Mouse (Mus musculus) embryonic facial prominence, embryonic 13.5 days (tissue): ENCODE measurements at regions not wholly inside any gene's neighbourhood (a gene's known extent, or its start where the extent isn't known, plus 50 kb on each side); places are given as distances from the start of the nearest gene placed in this dataset.

Source experiments
- ATAC-seq: fragments of 200-750 bp; cut with Nextera tagmentation; 2 replicates; pipeline ENCODE4 v1.8.0; 2017; ENCODE audit warnings: low read depth; ENCODE audit not compliant: insufficient number of reproducible peaks, insufficient read depth, low FRiP score, low TSS enrichment
- H3K27ac ChIP-seq: fragments of 300-500 bp; sonication (generic); 2 replicates; pipeline ENCODE4 v1.5.1; 2015; ENCODE audit warnings: moderate library complexity, mild to moderate bottlenecking, inconsistent platforms
- H3K27me3 ChIP-seq: fragments of 300-500 bp; sonication (generic); 2 replicates; pipeline ENCODE4 v1.6.1; 2015; ENCODE audit warnings: mild to moderate bottlenecking, inconsistent platforms
- H3K36me3 ChIP-seq: fragments of 300-500 bp; sonication (generic); 2 replicates; pipeline ENCODE4 v1.6.1; 2015; ENCODE audit warnings: mild to moderate bottlenecking, inconsistent platforms
- H3K4me1 ChIP-seq: fragments of 300-500 bp; sonication (generic); 2 replicates; pipeline ENCODE4 v1.6.1; 2015; ENCODE audit warnings: inconsistent platforms
- H3K4me2 ChIP-seq: fragments of 300-500 bp; sonication (generic); 2 replicates; pipeline ENCODE4 v1.6.1; 2015; ENCODE audit warnings: moderate library complexity, mild to moderate bottlenecking, inconsistent platforms
- H3K4me3 ChIP-seq: fragments of 300-500 bp; sonication (generic); 2 replicates; pipeline ENCODE4 v1.5.1; 2015; ENCODE audit warnings: mild to moderate bottlenecking, inconsistent platforms
- H3K9ac ChIP-seq: fragments of 300-500 bp; sonication (generic); 2 replicates; pipeline ENCODE4 v1.6.1; 2015; ENCODE audit warnings: mild to moderate bottlenecking, inconsistent platforms
- H3K9me3 ChIP-seq: fragments of 300-500 bp; sonication (generic); 2 replicates; pipeline ENCODE4 v1.6.1; 2016; ENCODE audit warnings: inconsistent platforms
- WGBS: fragments of 180-500 bp; shearing (Covaris S2); methylation state at CpG from one replicate; pipeline ENCODE4 v1.1.7; 2015; ENCODE audit warnings: mixed read lengths; 5-methylcytosine and 5-hydroxymethylcytosine counted together

GRCm38 (mm10) chr1:120733683-120734082 is 131.5 kb downstream of the En1 start:
- Histone ChIP-seq H3K36me3 (no peaks in the 10 kb centered on the region), H3K9ac (no peak overlapping the region), H3K9me3 (no peaks in the 10 kb centered on the region), H3K4me3 (no peak overlapping the region), H3K4me1 (peaks cover 7% of the 10 kb centered on the region), H3K27me3 (0 out of 2 replicates have a peak, but pooled peaks cover 5% of the 10 kb centered on the region), H3K27ac (no peak overlapping the region), H3K4me2 (no peak overlapping the region)
- WGBS: 76% methylated on average over 5 of the region's 5 CpGs
- no peak; the same call in 1 of the 2 replicates for ATAC-seq

- no peak overlapping the region for H3K27ac ChIP-seq
- H3K4me1 ChIP-seq: peaks cover 7% of the 10 kb centered on the region
- H3K9me3 ChIP-seq: no peaks in the 10 kb centered on the region
- H3K27me3 ChIP-seq: 0 out of 2 replicates have a peak, but pooled peaks cover 5% of the 10 kb centered on the region
- H3K4me3 ChIP-seq: no peak overlapping the region
- no peak overlapping the region for H3K9ac ChIP-seq
- H3K36me3 ChIP-seq: no peaks in the 10 kb centered on the region
- ATAC-seq: no peak
- no peak overlapping the region for H3K4me2 ChIP-seq
Measured at GRCm38 (mm10) chr1:120734846-120735245, 132.6 kb downstream of the En1 start.

DNA sequence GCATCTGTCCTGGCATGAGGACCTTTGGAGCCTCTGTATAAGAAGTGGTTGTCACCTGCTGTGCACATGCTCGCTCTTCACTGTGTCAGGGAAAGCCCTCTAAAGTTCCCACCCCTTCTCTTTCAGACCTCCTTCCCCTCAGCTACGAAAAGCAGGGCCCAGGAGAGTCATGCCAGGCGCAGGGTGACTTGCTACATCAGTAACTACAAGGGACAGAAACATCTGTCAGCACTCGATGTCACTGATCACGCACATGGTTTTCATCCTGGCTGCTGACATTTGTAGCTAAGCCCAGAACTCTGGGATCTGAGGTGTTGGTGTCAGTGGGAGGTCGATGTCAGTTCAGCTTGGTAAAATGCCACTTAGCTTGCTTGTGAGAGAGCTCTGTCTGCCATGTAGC is 137.3 kb downstream of the En1 start:
- Histone ChIP-seq H3K9me3 (no peaks in the 10 kb centered on the region), H3K4me3 (no peak overlapping the region), H3K27me3 (0 out of 2 replicates have a peak, but pooled peaks cover 9% of the 10 kb centered on the region), H3K9ac (no peak overlapping the region), H3K4me1 (peaks cover 14% of the 10 kb centered on the region), H3K36me3 (no peaks in the 10 kb centered on the region), H3K27ac (no peak overlapping the region), H3K4me2 (no peak overlapping the region)
- WGBS: 38% methylated on average over 6 of the region's 6 CpGs
- no peak for ATAC-seq

- Histone ChIP-seq H3K36me3 (no peaks in the 10 kb centered on the region), H3K4me3 (no peak overlapping the region), H3K4me2 (no peak overlapping the region), H3K27me3 (0 out of 2 replicates have a peak, but pooled peaks cover 7% of the 10 kb centered on the region), H3K4me1 (peaks cover 10% of the 10 kb centered on the region), H3K9me3 (no peaks in the 10 kb centered on the region), H3K27ac (no peak overlapping the region), H3K9ac (no peak overlapping the region)
- no peak for ATAC-seq
- WGBS: 45% methylated on average over 16 of the region's 16 CpGs
Measured at GRCm38 (mm10) chr1:120741091-120741740, 139.0 kb downstream of the En1 start.

GRCm38 (mm10) chr1:120748963-120749362 is 146.7 kb downstream of the En1 start:
- H3K9me3 ChIP-seq: no peaks in the 10 kb centered on the region
- H3K27me3 ChIP-seq: no peaks in the 10 kb centered on the region
- no peak overlapping the region for H3K4me2 ChIP-seq
- no peak for ATAC-seq
- peaks cover 8% of the 10 kb centered on the region; the same call in 1 of the 2 replicates for H3K4me1 ChIP-seq
- H3K36me3 ChIP-seq: no peaks in the 10 kb centered on the region
- no peak overlapping the region for H3K27ac ChIP-seq
- no peak overlapping the region for H3K9ac ChIP-seq
- WGBS: 68% methylated on average over 6 of the region's 6 CpGs
- no peak overlapping the region for H3K4me3 ChIP-seq

- Histone ChIP-seq H3K4me3 (no peak overlapping the region), H3K9ac (no peak overlapping the region), H3K4me2 (no peak overlapping the region), H3K27ac (no peak overlapping the region; the same call in 1 of the 2 replicates), H3K4me1 (peaks cover 43% of the 10 kb centered on the region), H3K27me3 (no peaks in the 10 kb centered on the region), H3K36me3 (no peaks in the 10 kb centered on the region), H3K9me3 (no peaks in the 10 kb centered on the region)
- WGBS: 86% methylated on average over 1 of the region's 1 CpGs
- no peak for ATAC-seq
Measured at GRCm38 (mm10) chr1:120753406-120753805, 151.2 kb downstream of the En1 start.

DNA sequence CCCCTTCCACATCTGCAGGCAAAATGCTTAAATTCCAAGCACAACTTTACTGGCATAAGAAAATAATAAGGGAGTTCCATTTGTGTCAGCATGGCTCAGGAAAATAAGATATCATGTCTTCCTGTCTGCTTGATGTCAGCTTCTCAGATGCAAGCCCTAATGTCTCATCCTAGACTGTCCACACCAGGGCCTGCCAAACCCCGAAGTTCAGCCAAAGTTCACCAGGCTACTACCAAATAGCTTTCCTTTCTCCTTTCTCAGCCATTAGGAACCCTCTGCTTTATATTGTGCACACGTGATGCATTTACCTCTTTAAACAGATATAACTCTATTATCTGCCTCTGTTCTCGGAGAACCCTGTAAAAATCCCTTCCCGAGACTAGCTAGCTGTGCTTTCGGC is 152.1 kb downstream of the En1 start:
- Histone ChIP-seq H3K36me3 (no peaks in the 10 kb centered on the region), H3K4me2 (no peak overlapping the region), H3K4me3 (no peak overlapping the region), H3K9ac (no peak overlapping the region), H3K4me1 (peaks cover 43% of the 10 kb centered on the region), H3K27me3 (no peaks in the 10 kb centered on the region), H3K27ac (no peak overlapping the region), H3K9me3 (no peaks in the 10 kb centered on the region)
- WGBS: 63% methylated on average over 5 of the region's 5 CpGs
- ATAC-seq: no peak

DNA sequence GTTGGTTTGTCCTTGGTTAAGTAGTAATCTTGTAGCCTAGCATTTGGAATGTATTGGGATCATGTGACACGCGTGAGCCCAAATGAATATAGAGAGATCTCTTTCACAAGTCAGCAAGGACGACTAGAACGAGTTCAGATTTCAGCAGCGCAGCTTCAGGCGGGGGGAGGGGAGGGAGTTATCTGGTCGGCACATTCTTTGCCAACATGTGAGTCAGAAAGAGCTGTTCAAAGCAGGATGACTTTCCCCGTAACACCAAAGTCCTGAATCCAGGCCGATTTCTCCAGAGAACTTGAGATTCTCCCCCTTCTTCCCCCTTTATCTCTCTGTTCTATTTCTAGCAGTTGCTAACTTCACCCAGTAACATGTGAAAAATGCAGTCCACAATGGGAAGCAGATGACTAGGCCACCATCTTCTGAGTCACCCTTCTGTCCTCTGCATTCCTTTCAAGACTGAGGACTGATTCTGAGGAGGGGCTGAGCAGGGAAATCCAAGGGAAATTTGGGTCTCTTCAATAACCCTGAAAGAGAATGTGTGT is 155.1 kb downstream of the En1 start:
- 0 out of 2 replicates have a peak, but pooled peaks have one; percentile 35 for ATAC-seq
- 8% methylated on average over 9 of the region's 9 CpGs for WGBS
- Histone ChIP-seq H3K36me3 (no peaks in the 10 kb centered on the region), H3K27me3 (no peaks in the 10 kb centered on the region), H3K9ac (no peak overlapping the region), H3K9me3 (no peaks in the 10 kb centered on the region), H3K4me1 (peaks cover 61% of the 10 kb centered on the region), H3K4me2 (0 out of 2 replicates have a peak overlapping the region, but pooled peaks have one; percentile 12), H3K27ac (peak overlapping the region; percentile 49), H3K4me3 (no peak overlapping the region)

- H3K36me3 ChIP-seq: no peaks in the 10 kb centered on the region
- WGBS: 63% methylated on average over 7 of the region's 7 CpGs
- no peak for ATAC-seq
Measured at GRCm38 (mm10) chr1:120758172-120758571, 156.0 kb downstream of the En1 start.

GRCm38 (mm10) chr1:120758762-120759161 is 156.5 kb downstream of the En1 start:
- no peak overlapping the region for H3K4me3 ChIP-seq
- H3K27ac ChIP-seq: no peak overlapping the region
- H3K9me3 ChIP-seq: no peaks in the 10 kb centered on the region
- peaks cover 65% of the 10 kb centered on the region for H3K4me1 ChIP-seq
- no peaks in the 10 kb centered on the region for H3K27me3 ChIP-seq
- H3K36me3 ChIP-seq: no peaks in the 10 kb centered on the region
- no peak overlapping the region for H3K4me2 ChIP-seq
- H3K9ac ChIP-seq: no peak overlapping the region
- 74% methylated on average over 5 of the region's 5 CpGs for WGBS
- no peak for ATAC-seq

More at GRCm38 (mm10) chr1:120758172-120758571, 156.0 kb downstream of the En1 start:
- no peak overlapping the region for H3K4me3 ChIP-seq
- no peaks in the 10 kb centered on the region for H3K27me3 ChIP-seq
- no peak overlapping the region for H3K9ac ChIP-seq
- peaks cover 69% of the 10 kb centered on the region for H3K4me1 ChIP-seq
- no peak overlapping the region for H3K4me2 ChIP-seq
- H3K9me3 ChIP-seq: no peaks in the 10 kb centered on the region
- H3K27ac ChIP-seq: peak overlapping the region; percentile 49; the same call in 1 of the 2 replicates

DNA sequence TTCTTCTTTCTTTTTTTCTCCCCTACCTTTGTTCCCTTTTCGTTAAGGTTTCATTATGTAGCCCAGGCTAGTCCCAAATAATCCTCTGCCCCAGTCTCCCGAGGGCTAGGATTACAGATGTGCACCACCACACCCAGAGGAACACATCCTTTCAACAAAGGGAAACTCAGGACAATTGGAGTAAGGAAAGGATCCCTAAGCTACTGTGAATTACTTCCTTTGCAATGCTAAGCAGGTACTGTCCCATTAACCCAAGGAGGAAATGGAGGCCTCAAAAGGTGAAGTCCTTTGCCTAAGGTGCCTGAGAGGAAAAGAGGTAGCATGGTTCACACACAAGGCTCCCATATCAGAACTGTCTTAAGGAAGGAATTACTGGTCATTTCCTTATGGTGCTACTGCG is 157.2 kb downstream of the En1 start:
- no peak overlapping the region for H3K9ac ChIP-seq
- no peaks in the 10 kb centered on the region for H3K27me3 ChIP-seq
- no peak for ATAC-seq
- H3K4me3 ChIP-seq: no peak overlapping the region
- no peak overlapping the region for H3K27ac ChIP-seq
- no peak overlapping the region for H3K4me2 ChIP-seq
- no peaks in the 10 kb centered on the region for H3K9me3 ChIP-seq
- WGBS: 75% methylated on average over 3 of the region's 3 CpGs
- no peaks in the 10 kb centered on the region for H3K36me3 ChIP-seq
- H3K4me1 ChIP-seq: peaks cover 59% of the 10 kb centered on the region

- Histone ChIP-seq H3K9ac (no peak overlapping the region), H3K4me2 (no peak overlapping the region), H3K27me3 (no peaks in the 10 kb centered on the region), H3K27ac (no peak overlapping the region), H3K36me3 (no peaks in the 10 kb centered on the region), H3K4me3 (no peak overlapping the region), H3K4me1 (peaks cover 46% of the 10 kb centered on the region), H3K9me3 (no peaks in the 10 kb centered on the region)
- ATAC-seq: no peak
- 42% methylated on average over 9 of the region's 9 CpGs for WGBS
Measured at GRCm38 (mm10) chr1:120761364-120761763, 159.1 kb downstream of the En1 start.
